Mouse (Mus musculus) R1 (cell line): Measurements from ENCODE around the gene Olfr955.

Experiments
- DNase-seq: peaks from one replicate; pipeline ENCODE4 v3.0.0-alpha.2; 2018; ENCODE audit warnings: low read depth, low spot score

Gene Olfr955

GRCm38 (mm10) chr9:39471844-39472243, at the start of gene Olfr955:
Gene Olfr955 (minus strand): TSS chr9:39471944.
- no peak for DNase-seq

- no peak for DNase-seq
These were observed 46.9 kb upstream of the Olfr955 start for GRCm38 (mm10) chr9:39518595-39518994.

DNA sequence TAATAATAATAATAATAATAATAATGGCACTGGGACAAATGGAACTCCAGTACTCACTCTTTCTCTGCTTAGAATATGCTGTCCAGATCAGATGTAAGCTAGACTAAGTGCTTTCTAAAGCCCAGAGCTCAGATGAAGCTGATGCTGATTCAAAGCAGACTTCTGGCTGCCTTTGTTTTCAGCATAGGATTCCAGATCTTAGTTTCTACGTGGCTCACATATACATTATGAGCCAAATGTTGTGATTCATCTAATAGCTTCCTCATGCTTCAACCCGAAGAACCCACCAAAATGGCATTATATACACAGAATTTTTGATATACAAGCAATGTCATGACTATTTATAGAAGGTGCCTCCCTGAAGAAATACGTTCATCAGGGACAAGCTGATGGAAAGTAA, 43.8 kb upstream of the Olfr955 start, which contains the start of gene Olfr957:
TSS of gene Olfr957 (minus strand) at position 279 of the 400 bp plus-strand sequence.
- DNase-seq = no peak

GRCm38 (mm10) chr9:39509412-39509811, 37.7 kb upstream of the Olfr955 start:
- DNase-seq = no peak

DNA sequence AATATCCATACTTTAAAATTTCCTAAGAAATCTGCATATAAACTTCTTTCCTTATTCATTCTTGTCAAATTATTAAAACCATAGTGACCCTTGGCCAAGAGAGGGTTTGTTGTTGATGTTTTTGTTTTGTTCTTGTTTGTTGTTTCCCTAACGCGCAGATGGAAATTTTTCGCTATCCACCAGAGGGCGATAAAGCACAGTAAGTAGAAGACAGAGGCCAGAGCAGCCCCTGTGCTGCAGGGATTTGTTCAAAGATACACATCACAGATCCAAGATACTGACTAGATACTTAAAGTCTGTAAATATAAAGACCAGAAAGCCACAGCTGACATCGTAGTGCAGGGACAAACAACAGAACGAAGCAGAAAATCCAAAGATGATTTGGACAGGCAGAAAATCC, 37.3 kb upstream of the Olfr955 start:
- peak; percentile 65 for DNase-seq

GRCm38 (mm10) chr9:39493895-39494294, 22.2 kb upstream of the Olfr955 start, which contains the start of gene Olfr44:
Gene Olfr44 (minus strand): TSS chr9:39493995.
- no peak for DNase-seq

DNA sequence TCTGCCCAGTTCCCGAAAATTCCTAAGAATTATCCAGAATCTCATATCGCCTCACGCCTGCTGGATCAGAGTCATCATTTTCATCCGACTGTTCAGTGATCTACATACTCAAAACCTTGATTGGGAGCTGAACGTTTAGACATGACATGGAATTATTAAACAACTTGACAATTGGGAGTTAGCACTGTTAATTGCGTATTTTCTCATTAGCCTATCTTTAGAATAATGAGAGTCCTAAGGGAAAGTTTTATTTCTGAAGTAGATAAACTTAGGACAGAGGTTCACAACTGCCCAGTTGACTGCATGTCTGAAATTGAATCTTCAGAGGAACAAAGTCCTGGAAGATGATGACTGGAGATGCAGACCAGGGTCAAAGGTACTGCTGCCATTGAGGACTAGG, 15.3 kb downstream of the Olfr955 start, which contains the start of gene Olfr954:
TSS of gene Olfr954 (plus strand) at position 301 of the 400 bp plus-strand sequence.
- DNase-seq = no peak

- no peak for DNase-seq
These were observed 44.7 kb downstream of the Olfr955 start, which contains the start of gene Olfr952 for GRCm38 (mm10) chr9:39427048-39427447. Gene Olfr952 (minus strand): TSS chr9:39427148.
